Mouse (Mus musculus) embryonic facial prominence, embryonic 11.5 days (tissue): ENCODE results near the gene Gm20388. TPM values are rescaled to one million over a fixed set of nuclear protein-coding genes. Genes with fewer than 3 reads are reported as not detected.

ENCODE experiments used
- ATAC-seq: fragments of 200-750 bp; cut with Nextera tagmentation; replicated peaks from 2 replicates; pipeline ENCODE4 v1.8.0; 2017; ENCODE audit warnings: low read depth; ENCODE audit not compliant: insufficient number of reproducible peaks, low FRiP score, low TSS enrichment
- DNase-seq: peaks from one replicate; pipeline ENCODE4 v3.0.0-alpha.2; 2015; ENCODE audit warnings: low spot score
- H3K27ac ChIP-seq: fragments of 300-500 bp; sonication (generic); replicated peaks from 2 replicates; pipeline ENCODE4 v1.5.1; 2014; ENCODE audit warnings: mild to moderate bottlenecking, low read depth, low read length, control low read depth
- H3K27me3 ChIP-seq: fragments of 300-500 bp; sonication (generic); 2 replicates; pipeline ENCODE4 v1.6.1; 2014; ENCODE audit warnings: mild to moderate bottlenecking, low read length, moderate library complexity, mixed read lengths; ENCODE audit not compliant: control insufficient read depth, insufficient read depth
- H3K36me3 ChIP-seq: fragments of 300-500 bp; sonication (generic); replicated peaks from 2 replicates; pipeline ENCODE4 v1.6.1; 2014; ENCODE audit warnings: low read depth, mild to moderate bottlenecking, low read length, moderate library complexity, mixed read lengths; ENCODE audit not compliant: control insufficient read depth, insufficient read depth
- H3K4me1 ChIP-seq: fragments of 300-500 bp; sonication (generic); 2 replicates; pipeline ENCODE4 v1.6.1; 2014; ENCODE audit warnings: low read length, mixed read lengths; ENCODE audit not compliant: control insufficient read depth, insufficient read depth
- H3K4me2 ChIP-seq: fragments of 300-500 bp; sonication (generic); 2 replicates; pipeline ENCODE4 v1.6.1; 2014; ENCODE audit warnings: low read depth, mild to moderate bottlenecking, control low read depth, low read length, moderate library complexity
- H3K4me3 ChIP-seq: fragments of 300-500 bp; sonication (generic); 2 replicates; pipeline ENCODE4 v1.5.1; 2014; ENCODE audit warnings: low read depth, low read length, control low read depth
- H3K9ac ChIP-seq: fragments of 300-500 bp; sonication (generic); replicated peaks from 2 replicates; pipeline ENCODE4 v1.6.1; 2014; ENCODE audit warnings: mild to moderate bottlenecking, control low read depth, low read length
- H3K9me3 ChIP-seq: fragments of 300-500 bp; sonication (generic); replicated peaks from 2 replicates; pipeline ENCODE4 v1.6.1; 2016; ENCODE audit warnings: mild to moderate bottlenecking, low read length, inconsistent platforms, mixed read lengths; ENCODE audit not compliant: control insufficient read depth
- WGBS: fragments of 180-500 bp; shearing (Covaris S2); extraction: QIAGEN DNeasy Blood & Tissue Kit; methylation state at CpG from one replicate; pipeline ENCODE4 v1.1.7; 2014; 5-methylcytosine and 5-hydroxymethylcytosine counted together
- polyA plus RNA-seq: library from polyadenylated mRNA; unstranded; fragments of >200 nt; fragmentation: Nextera tagmentation; extraction: Ambion mirVana; gene quantifications from 2 replicates; pipeline ENCODE4 v1.2.1, GENCODE M21; 2014

The Gm20388 gene
- polyA plus RNA-seq, 1 experiment from 2014 or later: 3.1 TPM

- Histone ChIP-seq H3K4me3 (no peak overlapping the region), H3K36me3 (no peaks in the 10 kb centered on the region), H3K9me3 (no peaks in the 10 kb centered on the region), H3K4me1 (peaks cover 15% of the 10 kb centered on the region), H3K27me3 (no peaks in the 10 kb centered on the region), H3K27ac (peak overlapping the region; percentile 75), H3K9ac (peak overlapping the region; percentile 37), H3K4me2 (peak overlapping the region; percentile 10)
- ATAC-seq (peak; percentile 84), DNase-seq (peak; percentile 93)
- WGBS: 15% methylated on average over 13 of the region's 13 CpGs
Measured at GRCm38 (mm10) chr8:120216855-120217830, 306.5 kb downstream of the Gm20388 start.

DNA sequence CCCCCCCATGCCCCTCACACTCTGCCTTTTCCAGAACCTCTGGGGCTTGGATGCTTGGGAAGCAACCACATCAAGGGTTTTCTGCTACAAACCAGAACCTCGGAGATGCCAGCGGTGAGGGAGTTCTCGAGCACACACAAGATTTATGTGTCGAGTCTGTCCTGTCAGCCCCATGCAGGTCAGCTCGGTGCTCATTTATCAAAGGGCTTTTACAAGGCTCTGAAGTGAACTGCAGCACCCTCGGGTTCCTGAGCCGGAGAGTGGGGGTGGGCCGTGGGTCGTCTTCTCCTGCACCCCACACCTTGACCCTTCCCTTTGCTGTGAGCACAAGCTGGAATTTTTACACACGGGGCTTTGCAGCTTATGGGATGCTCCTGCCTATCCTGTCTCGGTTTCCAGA is 311.9 kb downstream of the Gm20388 start:
- Histone ChIP-seq H3K4me3 (no peak overlapping the region), H3K27ac (no peak overlapping the region), H3K4me2 (no peak overlapping the region), H3K4me1 (peaks cover 13% of the 10 kb centered on the region), H3K36me3 (no peaks in the 10 kb centered on the region), H3K9ac (peak overlapping the region; percentile 25; the same call in 1 of the 2 replicates), H3K27me3 (no peaks in the 10 kb centered on the region), H3K9me3 (no peaks in the 10 kb centered on the region)
- WGBS: 69% methylated on average over 11 of the region's 11 CpGs
- ATAC-seq (no peak), DNase-seq (no peak)

DNA sequence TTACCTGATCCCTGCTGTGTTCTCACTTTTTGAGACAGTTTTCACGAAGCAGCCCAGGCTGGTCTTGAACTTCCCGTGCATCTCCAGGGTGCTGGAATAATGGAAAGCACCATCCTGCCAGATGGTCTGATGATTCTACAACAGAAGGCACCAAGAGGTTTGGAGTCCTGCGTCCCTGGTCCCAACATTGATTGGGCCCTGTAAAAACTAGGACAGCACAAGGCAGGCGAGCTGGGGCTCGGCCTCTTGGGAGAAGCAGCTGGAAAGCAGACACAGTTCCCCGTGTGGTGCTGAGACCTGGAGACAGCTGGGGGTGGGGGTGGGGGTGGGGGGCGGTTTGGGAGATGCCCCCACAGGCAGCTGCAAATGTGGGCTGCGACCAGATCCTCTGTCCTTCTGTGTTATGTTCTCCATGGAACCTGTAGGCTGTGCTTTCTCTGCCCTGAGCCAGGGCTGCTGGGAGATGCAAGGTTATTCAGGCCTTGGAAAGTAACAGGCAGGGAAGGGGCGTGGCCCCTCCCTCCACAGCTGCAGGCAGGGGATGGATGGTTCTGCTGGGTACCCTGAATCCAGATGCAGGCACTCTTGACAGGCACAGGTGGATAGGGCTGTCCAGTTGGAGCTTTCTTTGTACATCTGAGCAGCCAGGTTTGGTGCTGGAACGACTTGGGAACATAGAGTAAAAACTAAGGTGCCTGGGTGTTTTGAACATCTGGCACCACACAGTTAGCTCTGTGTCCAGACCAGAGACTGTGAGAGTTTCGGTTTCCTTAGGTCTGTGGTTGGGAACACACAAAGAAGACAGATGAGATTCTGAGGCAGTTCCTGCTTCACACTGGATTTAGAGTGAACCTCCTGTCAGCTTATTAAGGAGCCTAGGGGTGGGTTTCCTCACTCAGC is 314.1 kb downstream of the Gm20388 start:
- H3K36me3 ChIP-seq: no peaks in the 10 kb centered on the region
- WGBS: 53% methylated on average over 10 of the region's 11 CpGs
- peak overlapping the region; percentile 15; the same call in 1 of the 2 replicates for H3K9ac ChIP-seq
- peak; percentile 33 for DNase-seq
- peak overlapping the region; percentile 52; the same call in 1 of the 2 replicates for H3K27ac ChIP-seq
- peaks cover 15% of the 10 kb centered on the region for H3K4me1 ChIP-seq
- H3K4me2 ChIP-seq: no peak overlapping the region
- no peak for ATAC-seq
- no peak overlapping the region for H3K4me3 ChIP-seq
- H3K27me3 ChIP-seq: no peaks in the 10 kb centered on the region; the same call in 1 of the 2 replicates
- no peaks in the 10 kb centered on the region for H3K9me3 ChIP-seq

GRCm38 (mm10) chr8:120225421-120226151 is 314.9 kb downstream of the Gm20388 start:
- DNase-seq (peak; percentile 18), ATAC-seq (no peak)
- peaks cover 15% of the 10 kb centered on the region for H3K4me1 ChIP-seq
- H3K36me3 ChIP-seq: no peaks in the 10 kb centered on the region
- WGBS: 46% methylated on average over 10 of the region's 10 CpGs
- no peak overlapping the region for H3K4me2 ChIP-seq
- H3K27me3 ChIP-seq: no peaks in the 10 kb centered on the region; the same call in 1 of the 2 replicates
- no peak overlapping the region for H3K4me3 ChIP-seq
- H3K27ac ChIP-seq: no peak overlapping the region; the same call in 1 of the 2 replicates
- no peaks in the 10 kb centered on the region for H3K9me3 ChIP-seq
- H3K9ac ChIP-seq: no peak overlapping the region

GRCm38 (mm10) chr8:120226700-120227577 is 316.3 kb downstream of the Gm20388 start:
- Histone ChIP-seq H3K4me1 (peaks cover 24% of the 10 kb centered on the region), H3K27ac (peak overlapping the region; percentile 9; the same call in 1 of the 2 replicates), H3K9ac (peak overlapping the region; percentile 55; the same call in 1 of the 2 replicates), H3K4me3 (no peak overlapping the region; the same call in 1 of the 2 replicates), H3K36me3 (no peaks in the 10 kb centered on the region), H3K9me3 (no peaks in the 10 kb centered on the region), H3K27me3 (no peaks in the 10 kb centered on the region; the same call in 1 of the 2 replicates), H3K4me2 (peak overlapping the region; percentile 99; the same call in 1 of the 2 replicates)
- no peak for ATAC-seq
- WGBS: 42% methylated on average over 5 of the region's 5 CpGs
- DNase-seq: no peak

DNA sequence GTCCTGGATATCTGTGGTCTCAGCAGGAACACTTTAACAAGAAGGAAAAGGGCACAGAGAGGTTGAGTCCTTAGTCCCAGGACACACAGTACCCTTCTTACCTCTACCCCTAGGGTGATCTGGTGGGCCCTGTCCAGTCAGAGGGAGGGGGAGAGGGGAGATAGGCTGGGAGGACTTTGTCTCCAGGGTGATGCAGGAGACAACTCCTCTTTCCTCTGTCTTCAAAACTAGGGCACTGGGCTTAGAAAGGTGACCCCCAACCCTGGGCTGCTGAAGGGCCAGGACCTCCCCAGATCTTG is 316.9 kb downstream of the Gm20388 start:
- H3K4me3 ChIP-seq: peak overlapping the region; percentile 32
- H3K36me3 ChIP-seq: no peaks in the 10 kb centered on the region
- peak overlapping the region; percentile 99 for H3K4me2 ChIP-seq
- no peaks in the 10 kb centered on the region; the same call in 1 of the 2 replicates for H3K27me3 ChIP-seq
- 0 out of 2 replicates have a peak, but pooled peaks have one; percentile 10 for ATAC-seq
- H3K4me1 ChIP-seq: peaks cover 30% of the 10 kb centered on the region
- H3K27ac ChIP-seq: peak overlapping the region; percentile 41; the same call in 1 of the 2 replicates
- H3K9me3 ChIP-seq: no peaks in the 10 kb centered on the region
- peak overlapping the region; percentile 55 for H3K9ac ChIP-seq
- DNase-seq: no peak
